ENCODE assay signal across 8 mouse cellular contexts in the genomic region with DNA sequence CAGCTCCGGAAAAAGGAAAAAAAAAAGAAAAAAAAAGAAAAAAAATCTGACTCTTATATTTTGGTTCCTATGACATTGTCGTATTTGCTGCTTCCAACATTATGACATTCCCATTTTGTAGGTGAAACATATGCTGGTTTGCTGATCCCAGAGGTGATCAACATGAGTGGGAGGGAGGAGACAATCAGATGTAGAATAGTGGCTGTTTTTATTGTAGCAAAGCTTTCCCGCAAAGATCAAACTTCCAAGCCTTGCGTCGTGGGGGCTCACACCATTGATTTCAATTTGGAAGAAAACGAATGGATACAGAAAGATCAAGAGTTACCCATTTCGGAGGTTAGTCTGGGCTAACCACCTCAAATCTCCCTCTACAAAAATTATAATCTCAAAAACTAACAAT. TPM values are rescaled to one million over a fixed set of nuclear protein-coding genes. Genes with fewer than 3 reads are reported as not detected.
DNase-seq lines count a peak whose midpoint lies in the region; ATAC-seq and TF ChIP-seq lines count a peak whose summit lies in the region.

No protein-coding gene starts in this region.

- peak overlapping the region; percentile 75 for H3K4me3 ChIP-seq in layer of hippocampus, adult 2 months
- peak overlapping the region; percentile 46 for H3K4me3 ChIP-seq in embryonic facial prominence, embryonic 14.5 days (ENCODE audit: low read depth, low read length)
- H3K4me3 ChIP-seq in intestine, embryonic 15.5 days (replicated peaks): peak overlapping the region; percentile 40
- H3K4me3 ChIP-seq in neural tube, embryonic 12.5 days: peak overlapping the region; percentile 35

- H3K27ac ChIP-seq in layer of hippocampus, adult 2 months: peak overlapping the region; percentile 86
- H3K27ac ChIP-seq in embryonic facial prominence, embryonic 14.5 days (replicated peaks; ENCODE audit: low read depth, low read length): peak overlapping the region; percentile 86
- H3K27ac ChIP-seq in intestine, embryonic 15.5 days: peak overlapping the region; percentile 77
- H3K27ac ChIP-seq in neural tube, embryonic 12.5 days: peak overlapping the region; percentile 81

- WGBS in embryonic facial prominence, embryonic 14.5 days: 28% methylated on average over 7 of the region's 7 CpGs
- WGBS in intestine, embryonic 15.5 days: 22% methylated on average over 7 of the region's 7 CpGs
- WGBS in neural tube, embryonic 12.5 days: 29% methylated on average over 7 of the region's 7 CpGs

- peak overlapping the region; percentile 59 for H3K4me2 ChIP-seq in embryonic facial prominence, embryonic 14.5 days (ENCODE audit: low read depth, low read length)
- H3K4me2 ChIP-seq in intestine, embryonic 15.5 days (replicated peaks): peak overlapping the region; percentile 61
- H3K4me2 ChIP-seq in neural tube, embryonic 12.5 days (replicated peaks): peak overlapping the region; percentile 60

- no peaks in the 10 kb centered on the region for H3K27me3 ChIP-seq in embryonic facial prominence, embryonic 14.5 days (replicated peaks; ENCODE audit: control insufficient read depth, insufficient read depth, low read length)
- H3K27me3 ChIP-seq in intestine, embryonic 15.5 days (replicated peaks): no peaks in the 10 kb centered on the region
- H3K27me3 ChIP-seq in neural tube, embryonic 12.5 days (replicated peaks): no peaks in the 10 kb centered on the region

- no peaks in the 10 kb centered on the region for H3K9me3 ChIP-seq in embryonic facial prominence, embryonic 14.5 days (ENCODE audit: control insufficient read depth, low read length)
- no peaks in the 10 kb centered on the region for H3K9me3 ChIP-seq in intestine, embryonic 15.5 days
- no peaks in the 10 kb centered on the region for H3K9me3 ChIP-seq in neural tube, embryonic 12.5 days

- no peak for ATAC-seq in embryonic facial prominence, embryonic 14.5 days (ENCODE audit: low read depth)
- ATAC-seq in intestine, embryonic 15.5 days: no peak
- ATAC-seq in neural tube, embryonic 12.5 days (ENCODE audit: low FRiP score, low read depth): no peak
- ATAC-seq in erythroid progenitor cell, adult 5-6 weeks (replicated peaks; ENCODE audit: low FRiP score, poor library complexity, severe bottlenecking): no peak
- ATAC-seq in activated CD4-positive, CD25-positive, alpha-beta regulatory T cell, adult 4 months: no peak

- DNase-seq in layer of hippocampus, adult 2 months (ENCODE audit: low spot score in 2 of 2): no peak
- DNase-seq in layer of hippocampus, postnatal 25 days (ENCODE audit: extremely low spot score in 1 of 2, low spot score in 1 of 2): no peak
- DNase-seq in embryonic facial prominence, embryonic 14.5 days (ENCODE audit: low spot score): no peak
- DNase-seq in left cerebral cortex, adult 8-10 months (ENCODE audit: low spot score in 2 of 2): no peak

- no peak for TF ChIP-seq CTCF in layer of hippocampus, adult 2 months (conservative IDR thresholded peaks at IDR 0.05)

- H3K4me1 ChIP-seq in embryonic facial prominence, embryonic 14.5 days (ENCODE audit: control insufficient read depth, insufficient read depth, low read length): peaks cover 6% of the 10 kb centered on the region
- H3K4me1 ChIP-seq in intestine, embryonic 15.5 days (replicated peaks): 0 out of 2 replicates have a peak, but pooled peaks cover 6% of the 10 kb centered on the region
- peaks cover 7% of the 10 kb centered on the region for H3K4me1 ChIP-seq in neural tube, embryonic 12.5 days

- H3K36me3 ChIP-seq in embryonic facial prominence, embryonic 14.5 days (ENCODE audit: control insufficient read depth, insufficient read depth, low read length): no peaks in the 10 kb centered on the region
- no peaks in the 10 kb centered on the region for H3K36me3 ChIP-seq in intestine, embryonic 15.5 days
- H3K36me3 ChIP-seq in neural tube, embryonic 12.5 days: no peaks in the 10 kb centered on the region

- peak overlapping the region; percentile 66 for H3K9ac ChIP-seq in embryonic facial prominence, embryonic 14.5 days (ENCODE audit: low read depth, low read length)
- peak overlapping the region; percentile 48; the same call in 1 of the 2 replicates for H3K9ac ChIP-seq in intestine, embryonic 15.5 days
- peak overlapping the region; percentile 54 for H3K9ac ChIP-seq in neural tube, embryonic 12.5 days

RNA-seq across cellular contexts. Expression of a gene that starts 1.3 kb away (rescaled TPM):
- total RNA-seq in layer of hippocampus, adult 2 months (2021): 1 to 10 TPM; 4.7 to 5.0 TPM
- total RNA-seq in layer of hippocampus, postnatal 25 days (2021): 1 to 10 TPM; 3.8 to 5.6 TPM
- polyA plus RNA-seq in embryonic facial prominence, embryonic 14.5 days (2014; fragmentation: Nextera tagmentation; extraction: Ambion mirVana): 2.9 and 3.2 TPM in 2 replicates
- 2.0 and 2.3 TPM in 2 replicates for polyA plus RNA-seq in intestine, embryonic 15.5 days (2015; fragmentation: Nextera tagmentation; extraction: Ambion mirVana)
- polyA plus RNA-seq in neural tube, embryonic 12.5 days (2016; fragmentation: Nextera tagmentation; extraction: Ambion mirVana): 2.0 and 3.1 TPM in 2 replicates
- total RNA-seq in erythroid progenitor cell, adult 5-6 weeks (2015; ENCODE audit: low replicate concordance): 1.7 TPM in 1 of 2 replicates, not detected in the other
- total RNA-seq in erythroid progenitor cell, adult 5-6 weeks (2017; ENCODE audit: low replicate concordance): 1.2 TPM in 1 of 2 replicates, not detected in the other
- 1 to 10 TPM; 1.8 to 2.4 TPM for polyA plus RNA-seq in activated CD4-positive, CD25-positive, alpha-beta regulatory T cell, adult 4 months (2017; shearing (Covaris generic))
- 1 to 10 TPM; 3.6 to 9.3 (median 6.7) TPM for total RNA-seq in left cerebral cortex, adult 8-10 months (2022)

RNA-seq across cellular contexts. Expression of a gene that starts 18.2 kb away (rescaled TPM):
- 1 to 10 TPM; 7.1 to 8.3 TPM for total RNA-seq in layer of hippocampus, adult 2 months (2021)
- total RNA-seq in layer of hippocampus, postnatal 25 days (2021): 1 to 10 TPM; 5.8 to 6.7 TPM
- 1.3 and 1.4 TPM in 2 replicates for polyA plus RNA-seq in embryonic facial prominence, embryonic 14.5 days (2014; fragmentation: Nextera tagmentation; extraction: Ambion mirVana)
- 0.85 and 1.3 TPM in 2 replicates for polyA plus RNA-seq in intestine, embryonic 15.5 days (2015; fragmentation: Nextera tagmentation; extraction: Ambion mirVana)
- 3.7 and 5.2 TPM in 2 replicates for polyA plus RNA-seq in neural tube, embryonic 12.5 days (2016; fragmentation: Nextera tagmentation; extraction: Ambion mirVana)
- not detected in 2 replicates for total RNA-seq in erythroid progenitor cell, adult 5-6 weeks (2015; ENCODE audit: low replicate concordance)
- total RNA-seq in erythroid progenitor cell, adult 5-6 weeks (2017; ENCODE audit: low replicate concordance): not detected in 2 replicates
- polyA plus RNA-seq in activated CD4-positive, CD25-positive, alpha-beta regulatory T cell, adult 4 months (2017; shearing (Covaris generic)): under 1 TPM; 0.24 to 0.31 TPM
- 1 to 10 TPM; 5.0 to 6.8 (median 5.9) TPM for total RNA-seq in left cerebral cortex, adult 8-10 months (2022)

RNA-seq across cellular contexts. Expression of a gene that starts 21.3 kb away (rescaled TPM):
- 1 to 10 TPM; 6.7 to 9.6 TPM for total RNA-seq in layer of hippocampus, adult 2 months (2021)
- total RNA-seq in layer of hippocampus, postnatal 25 days (2021): 1 to 10 TPM; 6.7 to 7.8 TPM
- polyA plus RNA-seq in embryonic facial prominence, embryonic 14.5 days (2014; fragmentation: Nextera tagmentation; extraction: Ambion mirVana): 8.5 and 8.9 TPM in 2 replicates
- 7.8 and 8.2 TPM in 2 replicates for polyA plus RNA-seq in intestine, embryonic 15.5 days (2015; fragmentation: Nextera tagmentation; extraction: Ambion mirVana)
- 15.5 and 15.6 TPM in 2 replicates for polyA plus RNA-seq in neural tube, embryonic 12.5 days (2016; fragmentation: Nextera tagmentation; extraction: Ambion mirVana)
- not detected in 2 replicates for total RNA-seq in erythroid progenitor cell, adult 5-6 weeks (2015; ENCODE audit: low replicate concordance)
- 0.51 TPM in 1 of 2 replicates, not detected in the other for total RNA-seq in erythroid progenitor cell, adult 5-6 weeks (2017; ENCODE audit: low replicate concordance)
- 1 to 10 TPM; 1.9 to 5.9 TPM for polyA plus RNA-seq in activated CD4-positive, CD25-positive, alpha-beta regulatory T cell, adult 4 months (2017; shearing (Covaris generic))
- 10 to 100 TPM in 1 of 4 experiments, 1 to 10 TPM in 3; 7.0 to 11.6 (median 9.3) TPM for total RNA-seq in left cerebral cortex, adult 8-10 months (2022)

RNA-seq across cellular contexts. Expression of a gene that starts 30.7 kb away (rescaled TPM):
- 10 to 100 TPM; 13.3 to 14.4 TPM for total RNA-seq in layer of hippocampus, adult 2 months (2021)
- 10 to 100 TPM; 10.2 to 12.0 TPM for total RNA-seq in layer of hippocampus, postnatal 25 days (2021)
- 6.2 and 6.5 TPM in 2 replicates for polyA plus RNA-seq in embryonic facial prominence, embryonic 14.5 days (2014; fragmentation: Nextera tagmentation; extraction: Ambion mirVana)
- 4.5 and 4.9 TPM in 2 replicates for polyA plus RNA-seq in intestine, embryonic 15.5 days (2015; fragmentation: Nextera tagmentation; extraction: Ambion mirVana)
- polyA plus RNA-seq in neural tube, embryonic 12.5 days (2016; fragmentation: Nextera tagmentation; extraction: Ambion mirVana): 8.0 and 10.1 TPM in 2 replicates
- not detected in 2 replicates for total RNA-seq in erythroid progenitor cell, adult 5-6 weeks (2015; ENCODE audit: low replicate concordance)
- total RNA-seq in erythroid progenitor cell, adult 5-6 weeks (2017; ENCODE audit: low replicate concordance): 1.2 TPM in 1 of 2 replicates, not detected in the other
- 1 to 10 TPM in 1 of 2 experiments, not detected in 1; 1.1 TPM for polyA plus RNA-seq in activated CD4-positive, CD25-positive, alpha-beta regulatory T cell, adult 4 months (2017; shearing (Covaris generic))
- total RNA-seq in left cerebral cortex, adult 8-10 months (2022): 10 to 100 TPM in 1 of 4 experiments, 1 to 10 TPM in 3; 9.3 to 10.0 (median 9.6) TPM

RNA-seq across cellular contexts. Expression of a gene that starts 36.8 kb away (rescaled TPM):
- 10 to 100 TPM; 19.7 to 24.1 TPM for total RNA-seq in layer of hippocampus, adult 2 months (2021)
- total RNA-seq in layer of hippocampus, postnatal 25 days (2021): 10 to 100 TPM; 18.4 to 22.0 TPM
- polyA plus RNA-seq in embryonic facial prominence, embryonic 14.5 days (2014; fragmentation: Nextera tagmentation; extraction: Ambion mirVana): 0.12 and 0.18 TPM in 2 replicates
- 0.15 and 0.20 TPM in 2 replicates for polyA plus RNA-seq in intestine, embryonic 15.5 days (2015; fragmentation: Nextera tagmentation; extraction: Ambion mirVana)
- polyA plus RNA-seq in neural tube, embryonic 12.5 days (2016; fragmentation: Nextera tagmentation; extraction: Ambion mirVana): 1.5 and 1.7 TPM in 2 replicates
- not detected in 2 replicates for total RNA-seq in erythroid progenitor cell, adult 5-6 weeks (2015; ENCODE audit: low replicate concordance)
- total RNA-seq in erythroid progenitor cell, adult 5-6 weeks (2017; ENCODE audit: low replicate concordance): not detected in 2 replicates
- not detected for polyA plus RNA-seq in activated CD4-positive, CD25-positive, alpha-beta regulatory T cell, adult 4 months (2017; shearing (Covaris generic))
- 10 to 100 TPM; 16.9 to 20.0 (median 18.4) TPM for total RNA-seq in left cerebral cortex, adult 8-10 months (2022)

Comparison
In these comparisons a context has a peak if more than half of its experiments do, and no peak if none do; other contexts are left out.
1. RNA of a gene that starts 18.2 kb away (total RNA-seq): 7.1 to 8.3 TPM in layer of hippocampus, adult 2 months, 5.8 to 6.7 TPM in layer of hippocampus, postnatal 25 days and 5.0 to 6.8 TPM in left cerebral cortex, adult 8-10 months; not detected in erythroid progenitor cell, adult 5-6 weeks; every median in the first group is over 4 times any median in the second.
2. RNA of a gene that starts 21.3 kb away (total RNA-seq): 7.0 to 11.6 TPM in left cerebral cortex, adult 8-10 months, 6.7 to 9.6 TPM in layer of hippocampus, adult 2 months and 6.7 to 7.8 TPM in layer of hippocampus, postnatal 25 days; 0.51 TPM in erythroid progenitor cell, adult 5-6 weeks; every median in the first group is over 4 times any median in the second.
3. Peak in every context shown above with its lines, with median percentiles within 50 percentile points of each other: H3K27ac ChIP-seq, H3K4me3 ChIP-seq, H3K4me2 ChIP-seq and H3K9ac ChIP-seq.